Mouse (Mus musculus): ENCODE results near the gene Gm17304. TPM values are rescaled to one million over a fixed set of nuclear protein-coding genes. Genes with fewer than 3 reads are reported as not detected.

Gm17304 gene
- total and polyA plus RNA-seq, 2 experiments from 2014 or later = not detected

DNA sequence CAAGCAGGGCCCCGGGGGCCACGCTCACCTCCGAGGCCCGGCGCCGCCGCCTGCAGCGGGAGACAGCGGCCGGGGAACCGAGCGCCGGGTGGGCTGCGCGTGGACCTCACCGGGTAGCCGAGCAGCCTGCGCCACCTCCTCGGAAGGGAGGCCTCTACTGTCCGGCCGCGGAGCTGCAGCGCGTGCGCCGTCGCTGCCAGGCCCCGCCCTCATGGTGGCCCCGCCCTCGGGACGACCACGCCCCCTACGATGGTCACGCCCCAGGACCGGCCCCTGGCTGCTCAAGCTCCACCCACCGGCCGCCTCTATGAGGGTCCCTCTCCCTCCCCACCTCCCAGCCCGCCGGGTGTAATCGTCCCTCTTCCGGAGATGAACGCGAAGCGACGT is 34.3 kb upstream of the Gm17304 start:
- DNase-seq (ENCODE audit: low spot score) = peak; percentile 80
- peak; percentile 68 for TF ChIP-seq CTCF (IDR thresholded peaks at IDR 0.05)
- peak overlapping the region; percentile 98 for H3K4me2 ChIP-seq (ENCODE audit: low read depth, low read length, poor library complexity, severe bottlenecking)
- no peaks in the 10 kb centered on the region for H3K9me3 ChIP-seq (ENCODE audit: low read length)
- H3K4me3 ChIP-seq (ENCODE audit: low read depth, low read length) = peak overlapping the region; percentile 60
- peak; percentile 91 for ATAC-seq (ENCODE audit: low FRiP score)
- peak overlapping the region; percentile 76 for H3K9ac ChIP-seq (replicated peaks; ENCODE audit: low read length, poor library complexity, severe bottlenecking)
- no peaks in the 10 kb centered on the region for H3K36me3 ChIP-seq (ENCODE audit: insufficient read depth, low read length)
- no peaks in the 10 kb centered on the region for H3K4me1 ChIP-seq (ENCODE audit: insufficient read depth, low read length)
- under 1% methylated on average over 36 of the region's 45 CpGs for WGBS
- H3K27ac ChIP-seq (ENCODE audit: low read depth, low read length) = no peak overlapping the region; the same call in 1 of the 2 replicates
- 0 out of 2 replicates have a peak, but pooled peaks cover 4% of the 10 kb centered on the region for H3K27me3 ChIP-seq (ENCODE audit: insufficient read depth, low read length)

DNA sequence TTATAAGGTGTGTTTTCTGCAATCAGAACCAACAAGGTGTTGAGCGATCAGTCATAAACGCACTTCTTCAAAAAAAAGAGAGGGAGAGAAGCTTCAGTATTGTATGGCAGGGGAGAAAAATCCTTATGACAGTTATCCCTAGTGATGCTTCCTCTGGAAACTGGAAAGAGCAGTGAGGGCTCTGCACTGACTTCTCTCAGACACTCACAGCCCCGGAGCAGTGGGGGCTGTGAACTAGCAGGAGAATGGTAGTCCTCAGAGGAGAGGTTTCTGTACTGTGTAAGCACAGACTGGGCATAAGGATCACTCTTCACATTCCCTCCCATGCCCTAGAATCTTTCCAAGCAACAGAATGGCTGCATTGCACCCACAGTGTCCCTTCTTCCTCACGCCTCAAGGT is 33.8 kb upstream of the Gm17304 start:
- WGBS = 18% methylated on average over 4 of the region's 4 CpGs
- no peak for DNase-seq (ENCODE audit: low spot score)
- ATAC-seq (ENCODE audit: low FRiP score) = peak; percentile 50; the same call in 1 of the 2 replicates
- no peak overlapping the region for H3K27ac ChIP-seq (ENCODE audit: low read depth, low read length)
- H3K9me3 ChIP-seq (ENCODE audit: low read length) = no peaks in the 10 kb centered on the region
- H3K4me3 ChIP-seq (ENCODE audit: low read depth, low read length) = peak overlapping the region; percentile 60; the same call in 1 of the 2 replicates
- H3K27me3 ChIP-seq (ENCODE audit: insufficient read depth, low read length) = 0 out of 2 replicates have a peak, but pooled peaks cover 4% of the 10 kb centered on the region
- no peaks in the 10 kb centered on the region for H3K4me1 ChIP-seq (ENCODE audit: insufficient read depth, low read length)
- peak overlapping the region; percentile 98 for H3K4me2 ChIP-seq (ENCODE audit: low read depth, low read length, poor library complexity, severe bottlenecking)
- no peaks in the 10 kb centered on the region for H3K36me3 ChIP-seq (ENCODE audit: insufficient read depth, low read length)
- no peak overlapping the region for H3K9ac ChIP-seq (replicated peaks; ENCODE audit: low read length, poor library complexity, severe bottlenecking)
- TF ChIP-seq CTCF (IDR thresholded peaks at IDR 0.05) = no peak

DNA sequence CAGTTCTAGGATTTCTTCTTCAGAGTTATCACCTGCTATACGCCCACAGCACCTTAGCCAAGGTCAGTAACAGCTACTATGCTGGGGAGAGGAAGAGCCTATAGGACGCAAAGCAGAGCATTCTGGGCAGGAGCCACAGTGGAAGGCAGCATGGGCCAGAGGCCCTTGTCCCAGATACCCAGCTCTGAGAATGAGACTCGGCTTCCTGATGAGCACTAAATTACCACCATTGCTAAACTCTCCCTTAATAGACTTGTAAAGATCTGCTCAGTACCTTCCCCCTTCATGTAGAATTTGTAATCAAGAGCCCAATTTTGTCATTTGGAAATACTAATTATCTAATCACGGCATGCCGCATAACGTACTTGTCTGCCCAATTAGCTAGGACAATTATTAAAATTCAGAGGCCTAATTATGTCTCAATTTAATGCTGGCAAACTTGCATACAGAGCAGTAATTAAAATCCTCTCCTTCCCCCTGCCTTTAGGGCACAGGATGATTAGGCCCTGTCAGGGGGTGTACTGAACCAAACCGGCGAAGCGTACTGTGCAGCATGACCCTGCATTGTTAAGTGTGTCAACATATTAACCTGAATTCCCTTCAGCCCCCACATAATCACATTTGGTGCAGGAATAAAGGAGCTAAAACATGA is 31.5 kb upstream of the Gm17304 start:
- H3K4me2 ChIP-seq (ENCODE audit: low read depth, low read length, poor library complexity, severe bottlenecking) = no peak overlapping the region
- no peak overlapping the region for H3K4me3 ChIP-seq (ENCODE audit: low read depth, low read length)
- peaks cover 7% of the 10 kb centered on the region; the same call in 1 of the 2 replicates for H3K27me3 ChIP-seq (ENCODE audit: insufficient read depth, low read length)
- H3K9ac ChIP-seq (replicated peaks; ENCODE audit: low read length, poor library complexity, severe bottlenecking) = no peak overlapping the region
- no peak for TF ChIP-seq CTCF (IDR thresholded peaks at IDR 0.05)
- DNase-seq (ENCODE audit: low spot score) (peak; percentile 17), ATAC-seq (ENCODE audit: low FRiP score) (no peak)
- 50% methylated on average over 9 of the region's 9 CpGs for WGBS
- no peaks in the 10 kb centered on the region for H3K4me1 ChIP-seq (ENCODE audit: insufficient read depth, low read length)
- no peak overlapping the region for H3K27ac ChIP-seq (ENCODE audit: low read depth, low read length)
- no peaks in the 10 kb centered on the region for H3K9me3 ChIP-seq (ENCODE audit: low read length)
- no peaks in the 10 kb centered on the region for H3K36me3 ChIP-seq (ENCODE audit: insufficient read depth, low read length)

DNA sequence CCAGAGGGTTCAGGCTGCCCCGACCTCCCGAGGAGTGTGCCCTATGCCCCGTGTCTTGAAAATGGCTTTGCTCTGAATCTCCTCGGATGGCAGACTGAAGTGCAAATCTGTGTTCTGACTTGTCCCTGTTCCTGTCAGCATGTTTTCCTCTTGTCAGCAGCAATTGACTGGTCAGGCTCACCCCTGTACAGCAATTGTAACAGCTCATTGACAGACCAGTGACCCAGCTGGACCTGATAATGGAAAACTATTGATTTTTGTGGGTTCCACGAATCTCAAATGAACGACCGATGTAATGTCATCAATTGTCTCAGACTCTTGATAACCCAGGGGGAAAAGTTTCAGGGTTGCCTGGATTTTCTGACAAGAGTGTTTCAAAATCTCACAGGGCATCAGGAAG is 28.0 kb upstream of the Gm17304 start:
- Histone ChIP-seq H3K4me1 (ENCODE audit: insufficient read depth, low read length) (no peaks in the 10 kb centered on the region), H3K27me3 (ENCODE audit: insufficient read depth, low read length) (peaks cover 3% of the 10 kb centered on the region; the same call in 1 of the 2 replicates), H3K36me3 (ENCODE audit: insufficient read depth, low read length) (no peaks in the 10 kb centered on the region), H3K27ac (ENCODE audit: low read depth, low read length) (no peak overlapping the region), H3K4me2 (ENCODE audit: low read depth, low read length, poor library complexity, severe bottlenecking) (no peak overlapping the region), H3K4me3 (ENCODE audit: low read depth, low read length) (no peak overlapping the region), H3K9ac (replicated peaks; ENCODE audit: low read length, poor library complexity, severe bottlenecking) (no peak overlapping the region), H3K9me3 (ENCODE audit: low read length) (no peaks in the 10 kb centered on the region)
- DNase-seq (ENCODE audit: low spot score) (no peak), ATAC-seq (ENCODE audit: low FRiP score) (no peak)
- WGBS = 89% methylated on average over 7 of the region's 7 CpGs
- no peak for TF ChIP-seq CTCF (IDR thresholded peaks at IDR 0.05)

DNA sequence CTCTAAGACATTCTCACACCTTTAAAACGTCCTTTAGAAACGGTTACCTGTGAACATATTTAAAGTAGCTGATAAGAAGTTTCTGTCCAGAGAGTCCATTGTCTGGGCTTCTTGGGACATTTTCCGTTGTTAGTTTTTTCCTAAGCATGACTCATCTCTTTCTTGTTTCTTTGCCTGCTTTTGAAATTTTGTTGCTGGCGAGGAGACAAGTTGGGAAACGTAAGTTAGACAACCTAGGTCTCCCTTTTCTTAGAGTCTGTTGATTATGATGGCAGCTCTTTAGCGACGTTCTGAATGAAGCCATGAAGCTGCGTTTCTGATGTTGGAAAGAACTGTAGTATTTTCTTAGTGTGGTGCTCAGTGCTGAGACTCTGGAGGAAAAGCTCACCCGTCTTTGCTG is 19.9 kb upstream of the Gm17304 start:
- no peaks in the 10 kb centered on the region for H3K4me1 ChIP-seq (ENCODE audit: insufficient read depth, low read length)
- no peak overlapping the region for H3K27ac ChIP-seq (ENCODE audit: low read depth, low read length)
- H3K36me3 ChIP-seq (ENCODE audit: insufficient read depth, low read length) = peaks cover 5% of the 10 kb centered on the region; the same call in 1 of the 2 replicates
- ATAC-seq (ENCODE audit: low FRiP score) = no peak
- H3K9ac ChIP-seq (replicated peaks; ENCODE audit: low read length, poor library complexity, severe bottlenecking) = no peak overlapping the region
- H3K4me2 ChIP-seq (ENCODE audit: low read depth, low read length, poor library complexity, severe bottlenecking) = no peak overlapping the region
- no peak for TF ChIP-seq CTCF (IDR thresholded peaks at IDR 0.05)
- H3K27me3 ChIP-seq (ENCODE audit: insufficient read depth, low read length) = no peaks in the 10 kb centered on the region
- no peaks in the 10 kb centered on the region for H3K9me3 ChIP-seq (ENCODE audit: low read length)
- no peak for DNase-seq (ENCODE audit: low spot score)
- 96% methylated on average over 9 of the region's 9 CpGs for WGBS
- H3K4me3 ChIP-seq (ENCODE audit: low read depth, low read length) = no peak overlapping the region

DNA sequence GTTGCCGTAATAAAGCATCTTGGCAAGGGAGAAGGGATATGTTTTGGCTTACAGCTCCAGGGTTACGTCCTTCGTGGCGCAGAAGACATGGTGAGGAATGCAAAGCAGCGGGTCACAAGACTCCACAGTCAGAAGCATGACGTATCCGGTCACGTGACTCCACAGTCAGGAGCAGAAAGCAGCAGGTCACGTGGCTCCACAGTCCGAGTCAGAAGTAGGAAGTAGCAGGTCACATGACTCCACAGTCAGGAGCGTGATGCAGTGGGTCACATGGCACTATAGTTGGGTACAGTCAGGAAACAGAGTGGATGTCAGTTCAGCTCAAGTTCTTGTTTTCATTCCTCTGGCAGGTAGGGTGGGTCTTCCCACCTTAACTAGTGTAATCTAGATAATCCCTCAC is 19.2 kb upstream of the Gm17304 start:
- Histone ChIP-seq H3K9me3 (ENCODE audit: low read length) (no peaks in the 10 kb centered on the region), H3K4me1 (ENCODE audit: insufficient read depth, low read length) (no peaks in the 10 kb centered on the region), H3K27ac (ENCODE audit: low read depth, low read length) (no peak overlapping the region), H3K4me3 (ENCODE audit: low read depth, low read length) (no peak overlapping the region), H3K27me3 (ENCODE audit: insufficient read depth, low read length) (no peaks in the 10 kb centered on the region), H3K4me2 (ENCODE audit: low read depth, low read length, poor library complexity, severe bottlenecking) (no peak overlapping the region), H3K9ac (replicated peaks; ENCODE audit: low read length, poor library complexity, severe bottlenecking) (no peak overlapping the region), H3K36me3 (ENCODE audit: insufficient read depth, low read length) (peaks cover 5% of the 10 kb centered on the region; the same call in 1 of the 2 replicates)
- TF ChIP-seq CTCF (IDR thresholded peaks at IDR 0.05) = no peak
- ATAC-seq (ENCODE audit: low FRiP score) = no peak
- DNase-seq (ENCODE audit: low spot score) = no peak
- 93% methylated on average over 11 of the region's 11 CpGs for WGBS
